Mouse (Mus musculus) T-helper 1 cell (primary cell): ENCODE results near the gene Tmub2.

Source experiments
- in situ Hi-C: fragments of 300-600 bp; cut with MboI, MseI; formaldehyde crosslinking; loops from one replicate; pipeline ENCODE4 v1.15.1; 2025; ENCODE audit warnings: high pct_unique_total_duplicates

Gene Tmub2

DNA sequence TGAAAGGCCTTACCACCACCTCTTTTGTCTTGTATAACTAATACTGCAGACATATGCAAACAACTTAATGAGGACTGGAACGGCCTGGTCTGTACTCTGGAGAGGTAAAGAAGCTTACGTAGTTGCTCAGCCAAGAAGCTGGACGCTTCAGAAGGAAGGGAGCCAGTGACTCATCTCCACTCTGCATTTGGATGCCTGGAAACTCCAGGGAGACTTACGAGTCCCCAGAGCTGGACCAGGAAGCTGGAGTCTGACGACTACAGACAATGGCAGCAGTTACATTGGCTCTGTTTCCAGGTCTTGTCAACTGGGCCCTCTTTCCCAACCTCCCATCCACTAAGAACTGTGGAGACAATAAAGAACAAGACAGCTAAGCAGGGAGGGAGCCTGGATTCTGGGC is 42.5 kb downstream of the Tmub2 start:
- in situ Hi-C loops = no loop called here

DNA sequence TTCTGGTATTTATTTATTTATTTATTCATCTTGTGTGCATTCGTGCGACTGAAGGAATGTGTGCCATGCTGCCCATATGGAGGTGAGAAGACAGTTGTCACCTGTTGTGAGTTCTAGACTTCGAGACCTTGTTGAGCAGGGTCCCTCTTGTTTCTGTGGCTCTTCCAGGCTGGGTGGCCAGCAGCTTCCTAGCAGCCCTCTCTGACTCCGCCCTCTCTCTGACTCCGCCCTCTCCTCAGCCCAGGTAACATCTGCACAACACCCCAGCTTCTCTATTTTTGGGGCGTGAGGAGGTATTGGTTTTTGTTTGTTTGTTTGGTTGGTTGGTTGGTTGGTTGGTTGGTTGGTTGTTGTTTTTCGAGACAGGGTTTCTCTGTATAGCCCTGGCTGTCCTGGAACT is 43.1 kb downstream of the Tmub2 start:
- in situ Hi-C loops = no loop called here

- in situ Hi-C loops = no loop called here
Measured at GRCm38 (mm10) chr11:102329518-102329917, 44.8 kb downstream of the Tmub2 start.

GRCm38 (mm10) chr11:102330039-102330438 is 45.3 kb downstream of the Tmub2 start:
- in situ Hi-C loops = no loop called here

DNA sequence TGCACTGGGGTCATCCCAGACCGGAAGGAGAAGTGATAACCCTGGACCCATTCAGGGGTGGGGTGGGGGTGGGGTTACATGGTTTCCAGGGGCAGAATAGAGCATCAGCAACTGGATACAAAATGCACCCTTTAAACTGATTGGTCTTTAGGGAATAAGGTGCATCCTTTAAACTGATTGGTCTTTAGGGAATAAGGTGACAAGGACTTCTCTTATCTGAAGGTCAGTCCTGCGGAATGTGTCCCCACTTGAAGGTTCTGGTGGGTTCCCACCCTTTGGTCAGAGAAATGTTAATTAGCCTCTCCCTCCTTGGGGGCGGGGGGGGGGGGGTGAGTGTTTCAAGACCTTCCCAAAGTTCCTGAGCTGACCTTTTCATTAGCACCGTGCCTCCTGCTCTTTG is 47.1 kb downstream of the Tmub2 start:
- in situ Hi-C loops = no loop called here

GRCm38 (mm10) chr11:102333061-102333460 is 48.3 kb downstream of the Tmub2 start:
- in situ Hi-C loops = no loop called here

GRCm38 (mm10) chr11:102334010-102334409 is 49.3 kb downstream of the Tmub2 start:
- in situ Hi-C loops = no loop called here

DNA sequence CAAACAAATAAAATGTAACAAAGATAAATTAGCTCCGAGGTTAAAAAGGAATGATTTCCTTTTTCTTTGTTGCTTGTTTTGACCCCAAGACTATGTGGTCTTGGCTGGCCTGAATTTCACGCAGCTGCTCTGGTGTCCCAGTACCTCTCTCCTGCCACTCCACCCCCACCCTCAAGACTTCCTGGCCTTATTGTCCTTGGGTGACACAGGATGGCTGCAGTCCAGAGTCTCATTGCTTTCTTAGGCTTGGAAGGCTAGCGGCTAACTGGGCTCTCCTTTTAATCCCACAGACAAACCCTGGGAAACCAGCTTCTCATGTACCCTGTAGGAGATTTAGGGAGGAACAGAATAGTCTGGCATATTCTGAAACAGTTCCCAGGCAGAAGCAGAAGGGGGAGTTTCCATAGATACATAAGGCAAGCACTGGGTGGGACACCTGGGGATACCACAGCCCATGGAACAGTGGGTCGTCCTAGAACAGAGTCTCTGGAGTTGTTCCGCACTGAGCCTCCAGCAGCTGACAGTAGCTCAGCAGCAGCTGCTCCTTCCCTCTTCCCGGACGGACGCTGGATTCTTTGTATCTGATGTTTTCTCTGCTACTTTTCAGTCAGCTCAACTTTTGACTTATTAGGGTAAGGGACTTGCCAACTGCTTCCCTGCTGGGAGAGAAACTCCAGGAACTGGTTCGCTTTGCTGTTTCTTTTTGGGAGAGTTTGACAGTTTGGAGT is 50.4 kb downstream of the Tmub2 start:
- in situ Hi-C loops = no loop called here

DNA sequence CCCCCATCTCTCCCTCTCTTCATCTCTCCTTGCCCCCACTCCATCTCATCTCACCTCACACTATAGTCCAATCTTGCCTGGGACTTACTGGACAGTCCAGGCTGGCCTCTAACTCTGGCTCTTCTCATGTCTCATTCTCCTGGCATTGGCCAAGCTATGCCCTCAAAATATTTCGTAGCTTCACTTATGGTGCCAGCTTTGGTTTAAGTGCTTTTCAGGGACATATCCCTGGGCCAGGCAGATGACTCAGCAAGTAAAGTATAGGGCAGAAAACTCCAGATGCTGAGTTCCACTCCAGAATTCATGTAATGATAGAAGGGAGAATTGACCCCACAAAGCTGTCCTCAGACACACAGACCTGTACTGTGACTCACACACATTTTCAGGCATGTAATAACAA is 51.5 kb downstream of the Tmub2 start:
- in situ Hi-C loops = no loop called here

DNA sequence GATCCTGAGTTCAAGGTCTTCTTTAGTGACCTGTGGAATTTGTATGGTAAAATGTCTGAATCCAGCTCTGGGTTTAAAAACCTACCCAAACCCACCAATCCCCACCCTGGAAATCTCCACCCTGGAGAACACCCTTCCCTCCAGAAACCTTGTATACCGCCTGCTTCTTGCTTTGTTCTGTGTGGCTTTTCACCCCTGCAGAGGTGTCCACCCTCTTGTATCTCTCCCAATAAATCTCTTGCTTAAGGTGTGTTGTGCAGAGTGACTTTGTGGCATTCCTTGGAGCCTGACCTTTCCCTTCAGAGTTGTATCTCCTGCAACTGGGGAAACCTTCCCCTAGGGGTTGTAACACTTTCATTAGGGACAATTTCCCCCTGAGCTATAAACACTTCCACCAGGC is 53.2 kb downstream of the Tmub2 start:
- in situ Hi-C loops = no loop called here

DNA sequence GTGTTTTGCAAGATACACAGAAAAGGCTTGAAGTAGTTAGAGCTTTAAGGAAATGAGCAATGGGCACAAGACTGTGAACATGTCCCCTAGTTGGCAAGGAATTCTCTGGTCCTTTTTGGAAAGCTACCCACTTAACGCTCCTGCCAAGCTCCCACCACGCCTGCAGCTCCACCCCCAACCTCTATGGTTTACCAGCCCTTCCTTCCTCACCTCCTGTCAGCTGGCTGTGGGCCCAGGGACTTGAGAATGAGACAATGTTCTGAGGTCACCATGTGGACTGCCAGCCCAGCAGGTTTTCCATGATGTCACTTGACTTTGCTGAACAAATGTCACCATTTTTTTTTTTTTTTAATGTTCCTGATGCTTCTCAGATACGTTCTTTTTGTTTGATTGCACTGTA is 53.8 kb downstream of the Tmub2 start:
- in situ Hi-C loops = no loop called here
